Mouse (Mus musculus): ENCODE measurements around the gene Ehmt1.

GRCm38 (mm10) chr2:24912589-24912988 lies 6.8 kb downstream of the Ehmt1 start:
- TF ChIP-seq CTCF (IDR thresholded peaks at IDR 0.05; ENCODE audit: low read depth, low read length), result no peak
- TF ChIP-seq POLR2A (IDR thresholded peaks at IDR 0.05; ENCODE audit: borderline replicate concordance, low read depth, low read length), result no peak
